Mouse (Mus musculus) heart, adult 2 months (tissue): Measurements from ENCODE around the gene Psme3. TPM values are rescaled to one million over a fixed set of nuclear protein-coding genes. Genes with fewer than 3 reads are reported as not detected.

Experiments used
- DNase-seq, 2 experiments: peaks; one replicate each; pipeline ENCODE4 v3.0.0; 2021
- H3K27ac ChIP-seq: fragments of 200-600 bp; 2 replicates; pipeline ENCODE4 v1.8.1; 2022
- H3K27me3 ChIP-seq: fragments of 200-500 bp; 2 replicates; pipeline ENCODE4 v1.6.1; 2012; ENCODE audit warnings: mild to moderate bottlenecking, low read length, inconsistent platforms, mixed read lengths; ENCODE audit not compliant: control insufficient read depth, insufficient read depth
- H3K36me3 ChIP-seq: fragments of 200-500 bp; 2 replicates; pipeline ENCODE4 v1.6.1; 2012; ENCODE audit warnings: low read length, inconsistent platforms; ENCODE audit not compliant: control insufficient read depth, insufficient read depth
- H3K4me1 ChIP-seq: fragments of 200-500 bp; 2 replicates; pipeline ENCODE4 v1.6.1; 2011; ENCODE audit warnings: low read length; ENCODE audit not compliant: control insufficient read depth, insufficient read depth
- H3K4me3 ChIP-seq: fragments of 200-600 bp; 2 replicates; pipeline ENCODE4 v1.8.1; 2022
- H3K79me2 ChIP-seq: fragments of 200-500 bp; replicated peaks from 2 replicates; pipeline ENCODE4 v1.6.1; 2012; ENCODE audit warnings: mild to moderate bottlenecking, inconsistent platforms, low read length, moderate library complexity, mixed read lengths; ENCODE audit not compliant: control insufficient read depth, insufficient read depth
- H3K9ac ChIP-seq: fragments of 200-500 bp; 2 replicates; pipeline ENCODE4 v1.6.1; 2012; ENCODE audit warnings: low read depth, mild to moderate bottlenecking, control low read depth, inconsistent platforms, low read length, mixed read lengths
- CTCF ChIP-seq: fragments of 200-600 bp; IDR thresholded peaks from 2 replicates; pipeline ENCODE4 v1.8.1; 2022; ENCODE audit warnings: antibody characterized with exemption, mild to moderate bottlenecking, moderate library complexity
- EP300 ChIP-seq: fragments of 200-500 bp; IDR thresholded peaks from 2 replicates; pipeline ENCODE4 v1.6.1; 2011; ENCODE audit warnings: low read depth, low read length, control low read depth; ENCODE audit not compliant: insufficient read depth
- POLR2A ChIP-seq: fragments of 200-500 bp; IDR thresholded peaks from 2 replicates; pipeline ENCODE4 v1.6.1; 2011; ENCODE audit warnings: mild to moderate bottlenecking, low read depth, low read length, control low read depth; ENCODE audit not compliant: insufficient read depth
- WGBS: fragments of 180-500 bp; shearing (Covaris S2); methylation state at CpG from one replicate; pipeline ENCODE4 v1.1.7; 2018; 5-methylcytosine and 5-hydroxymethylcytosine counted together
- intact Hi-C: fragments of 180-260 bp; cut with DNase I; formaldehyde crosslinking; loops from one replicate; pipeline ENCODE4 v1.15.1; 2025
- microRNA-seq, 2 experiments: library from miRNA; unstranded; fragments of <30 nt; microRNA quantifications; one replicate each; pipeline ENCODE4 v1.2.0; 2021
- polyA plus RNA-seq: library from polyadenylated mRNA; depleted of rRNA; stranded (reverse); fragments of >200 nt; gene quantifications from 2 replicates; pipeline ENCODE4 v1.2.3, GENCODE M21; 2012; rRNA removed
- total RNA-seq, 2 experiments: library from RNA; stranded (reverse); gene quantifications; 2 replicates each; pipeline ENCODE4 v1.2.3; 2021

Gene Psme3
- total and polyA plus RNA-seq, 3 experiments = 55.5 to 112 (median 81.9) TPM

DNA sequence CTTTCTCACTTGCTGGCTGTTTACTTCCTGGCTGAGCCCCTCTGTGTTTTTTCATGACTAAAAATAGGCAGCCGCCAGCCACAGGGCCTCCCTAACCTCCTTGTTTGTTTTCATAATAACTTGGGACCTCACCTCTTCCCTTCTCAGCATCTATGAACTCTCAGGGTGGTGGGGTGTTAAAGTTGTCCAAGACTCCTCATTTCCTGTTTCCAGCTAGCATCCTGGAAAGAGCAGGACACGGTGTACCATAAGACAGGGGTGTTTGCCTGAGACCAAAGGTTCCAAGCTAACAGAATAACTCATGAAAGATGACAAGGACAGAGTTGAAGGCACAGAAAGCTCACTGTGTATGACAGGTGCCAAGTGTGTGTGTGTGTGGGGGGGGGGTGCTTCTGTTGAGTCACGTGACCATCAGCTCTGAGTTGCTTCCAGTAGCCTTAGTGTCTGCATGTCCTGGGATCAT is 44.7 kb downstream of the Psme3 start:
- no peaks in the 10 kb centered on the region for H3K79me2 ChIP-seq
- no peaks in the 10 kb centered on the region for H3K36me3 ChIP-seq
- peaks cover 11% of the 10 kb centered on the region for H3K4me1 ChIP-seq
- DNase-seq = peak in 1 of 2 experiments; percentile 23
- 21% methylated on average over 3 of the region's 3 CpGs for WGBS
- no peaks in the 10 kb centered on the region for H3K27me3 ChIP-seq
- intact Hi-C loops = loop anchor here (1.0 kb wide), 1 partner anchor 30 kb away; the partner anchor contains the start of gene Aoc3
- H3K9ac ChIP-seq = no peak overlapping the region
- H3K27ac ChIP-seq = peak overlapping the region; percentile 75
- TF ChIP-seq EP300 (0 out of 2 replicates have a peak, but pooled peaks have one; percentile 21), CTCF (no peak), POLR2A (no peak)
- H3K4me3 ChIP-seq = no peak overlapping the region

DNA sequence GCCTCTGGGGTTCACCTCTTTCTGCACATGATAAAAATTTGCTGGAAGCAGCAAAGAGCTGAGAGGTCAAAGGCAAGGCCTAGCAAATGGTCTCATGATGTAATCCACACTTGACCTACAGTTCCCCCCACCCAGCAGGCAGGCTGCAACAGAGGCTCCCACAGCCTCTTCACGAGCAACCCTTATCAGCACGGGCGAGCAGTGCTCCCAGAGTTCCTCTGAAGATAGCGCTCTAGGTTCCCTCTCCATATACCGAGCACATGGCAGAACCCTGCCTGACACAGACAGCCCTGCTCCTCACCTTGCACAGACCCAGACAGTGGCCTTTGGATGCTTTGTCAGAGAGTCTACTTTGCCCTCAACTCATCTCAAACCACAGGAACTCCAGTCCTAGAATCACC is 48.5 kb downstream of the Psme3 start:
- no peaks in the 10 kb centered on the region for H3K27me3 ChIP-seq
- 51% methylated on average over 5 of the region's 5 CpGs for WGBS
- H3K27ac ChIP-seq = no peak overlapping the region
- TF ChIP-seq POLR2A (no peak), EP300 (no peak), CTCF (no peak)
- no peaks in the 10 kb centered on the region for H3K79me2 ChIP-seq
- DNase-seq = no peak
- no peaks in the 10 kb centered on the region for H3K36me3 ChIP-seq
- peaks cover 9% of the 10 kb centered on the region for H3K4me1 ChIP-seq
- intact Hi-C loops = no loop called here
- H3K9ac ChIP-seq = no peak overlapping the region
- H3K4me3 ChIP-seq = no peak overlapping the region

DNA sequence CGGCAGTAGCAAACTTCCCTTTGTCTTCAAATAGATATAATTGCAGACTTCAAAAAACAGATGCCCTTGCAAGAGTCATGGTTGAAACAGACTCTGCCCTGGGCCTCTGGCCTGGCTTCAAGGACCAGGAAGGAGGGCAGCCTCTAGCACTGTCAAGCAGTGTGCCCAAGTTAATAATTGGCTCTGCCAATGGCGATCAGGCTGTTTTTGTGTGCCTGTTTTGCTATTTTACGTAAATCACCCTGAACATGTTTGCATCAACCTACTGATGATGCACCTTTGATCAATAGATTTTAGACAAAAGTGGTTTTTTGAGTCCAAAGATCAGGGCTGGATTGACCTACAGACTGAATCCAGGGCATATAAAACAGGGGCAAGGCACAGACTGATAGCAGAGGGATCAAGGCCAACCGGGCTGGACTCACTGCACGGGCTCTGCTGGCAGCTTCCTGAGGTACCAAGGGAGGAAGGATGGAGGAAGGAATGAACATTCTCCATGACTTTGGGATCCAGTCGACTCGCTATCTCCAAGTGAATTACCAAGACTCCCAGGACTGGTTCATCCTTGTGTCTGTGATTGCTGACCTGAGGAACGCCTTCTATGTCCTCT is 51.4 kb downstream of the Psme3 start, which contains the start of gene G6pc:
TSS of gene G6pc (plus strand) at position 236 of the 610 bp plus-strand sequence.
- no peak within 1 kb of the TSS for H3K4me3 ChIP-seq
- no peak for DNase-seq
- no peak within 1 kb of the TSS for H3K9ac ChIP-seq
- H3K27ac ChIP-seq = no peak within 1 kb of the TSS
- TF ChIP-seq CTCF (no peak), POLR2A (no peak), EP300 (no peak)
- no peaks in the 10 kb centered on the region for H3K27me3 ChIP-seq
- no peaks in the 10 kb centered on the region for H3K79me2 ChIP-seq
- WGBS = 78% methylated on average over 8 of the region's 8 CpGs
- no peaks in the 10 kb centered on the region for H3K4me1 ChIP-seq
- intact Hi-C loops = no loop called here
- H3K36me3 ChIP-seq = no peaks in the 10 kb centered on the region

DNA sequence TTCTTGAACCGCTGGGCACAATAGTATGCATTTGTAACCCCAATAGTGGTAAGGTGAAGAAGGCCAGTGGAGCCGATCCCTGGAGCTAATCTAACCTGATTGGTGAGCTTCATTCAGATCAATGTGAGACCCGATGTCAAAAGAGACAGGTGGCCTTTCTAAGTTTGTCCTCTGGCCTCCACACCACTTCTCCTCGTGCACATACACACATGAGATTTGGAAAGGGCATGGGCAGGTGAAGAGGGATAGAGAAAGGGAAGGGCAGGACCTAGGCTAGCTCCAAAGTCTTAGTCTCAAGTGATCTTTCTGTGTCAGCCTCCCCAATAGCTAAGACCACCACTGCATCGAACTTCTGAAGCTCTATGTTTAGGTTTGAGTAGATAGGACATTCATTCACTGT is 54.1 kb downstream of the Psme3 start:
- TF ChIP-seq EP300 (no peak), POLR2A (no peak), CTCF (no peak)
- no peak overlapping the region for H3K4me3 ChIP-seq
- DNase-seq = no peak
- 77% methylated on average over 5 of the region's 5 CpGs for WGBS
- H3K4me1 ChIP-seq = no peaks in the 10 kb centered on the region
- no peaks in the 10 kb centered on the region for H3K79me2 ChIP-seq
- no peak overlapping the region for H3K9ac ChIP-seq
- H3K27me3 ChIP-seq = no peaks in the 10 kb centered on the region
- intact Hi-C loops = no loop called here
- no peak overlapping the region for H3K27ac ChIP-seq
- H3K36me3 ChIP-seq = no peaks in the 10 kb centered on the region

Small RNA genes within 50 kb of the gene (microRNA-seq; reads per million reads assigned to microRNA genes)
- gene Gm25593 = 0 reads per million in 2 experiments

Other genes starting within 250 kb of the Psme3 start
Only the 30 nearest of the 31 such genes appear.
- gene Hsd17b1, start 237.8 kb upstream of the Psme3 start, total RNA-seq = under 1 TPM; 0.47 to 0.70 TPM
- 0.32 and 0.55 TPM in 2 replicates for gene Hsd17b1, start 237.8 kb upstream of the Psme3 start, polyA plus RNA-seq
- gene Coasy, start 233.6 kb upstream of the Psme3 start, total RNA-seq = 10 to 100 TPM; 15.8 to 17.5 TPM
- gene Coasy, start 233.6 kb upstream of the Psme3 start, polyA plus RNA-seq = 22.1 and 24.6 TPM in 2 replicates
- gene Mlx, start 228.9 kb upstream of the Psme3 start, total RNA-seq = 10 to 100 TPM; 18.1 to 21.3 TPM
- gene Mlx, start 228.9 kb upstream of the Psme3 start, polyA plus RNA-seq = 23.0 and 45.2 TPM in 2 replicates
- 1 to 10 TPM; 1.6 to 2.7 TPM for gene Psmc3ip, start 220.8 kb upstream of the Psme3 start, total RNA-seq
- gene Psmc3ip, start 220.8 kb upstream of the Psme3 start, polyA plus RNA-seq = 1.1 and 1.3 TPM in 2 replicates
- 10 to 100 TPM; 28.5 to 31.0 TPM for gene Retreg3, start 196.3 kb upstream of the Psme3 start, total RNA-seq
- 31.8 and 53.1 TPM in 2 replicates for gene Retreg3, start 196.3 kb upstream of the Psme3 start, polyA plus RNA-seq
- 10 to 100 TPM; 22.7 to 23.6 TPM for gene Tubg1, start 196.3 kb upstream of the Psme3 start, total RNA-seq
- gene Tubg1, start 196.3 kb upstream of the Psme3 start, polyA plus RNA-seq = 14.2 and 17.2 TPM in 2 replicates
- gene Tubg2, start 160.3 kb upstream of the Psme3 start, total RNA-seq = 1 to 10 TPM; 3.5 TPM
- gene Tubg2, start 160.3 kb upstream of the Psme3 start, polyA plus RNA-seq = 2.1 and 2.9 TPM in 2 replicates
- 1 to 10 TPM; 1.3 to 1.5 TPM for gene Cntnap1, start 145.7 kb upstream of the Psme3 start, total RNA-seq
- 3.1 and 4.0 TPM in 2 replicates for gene Cntnap1, start 145.7 kb upstream of the Psme3 start, polyA plus RNA-seq
- 10 to 100 TPM; 14.3 to 28.1 TPM for gene Plekhh3, start 144.9 kb upstream of the Psme3 start, total RNA-seq
- gene Plekhh3, start 144.9 kb upstream of the Psme3 start, polyA plus RNA-seq = 24.4 and 26.7 TPM in 2 replicates
- gene Ccr10, start 140.8 kb upstream of the Psme3 start, total RNA-seq = not detected
- gene Ccr10, start 140.8 kb upstream of the Psme3 start, polyA plus RNA-seq = 0.14 TPM in 1 of 2 replicates, not detected in the other
- gene Ezh1, start 89.8 kb upstream of the Psme3 start, total RNA-seq = 10 to 100 TPM; 29.8 to 31.4 TPM
- gene Ezh1, start 89.8 kb upstream of the Psme3 start, polyA plus RNA-seq = 26.1 and 34.1 TPM in 2 replicates
- 10 to 100 TPM; 89.1 to 90.3 TPM for gene Ramp2, start 70.2 kb upstream of the Psme3 start, total RNA-seq
- 130 and 172 TPM in 2 replicates for gene Ramp2, start 70.2 kb upstream of the Psme3 start, polyA plus RNA-seq
- gene Vps25, start 62.5 kb upstream of the Psme3 start, total RNA-seq = 10 to 100 TPM; 82.5 to 90.1 TPM
- 83.2 and 96.8 TPM in 2 replicates for gene Vps25, start 62.5 kb upstream of the Psme3 start, polyA plus RNA-seq
- gene Wnk4, start 55.6 kb upstream of the Psme3 start, total RNA-seq = 10 to 100 TPM in 1 of 2 experiments, 1 to 10 TPM in 1; 9.2 to 12.6 TPM
- 12.1 and 13.9 TPM in 2 replicates for gene Wnk4, start 55.6 kb upstream of the Psme3 start, polyA plus RNA-seq
- gene Cntd1, start 37.2 kb upstream of the Psme3 start, total RNA-seq = under 1 TPM; 0.23 to 0.36 TPM
- 0.06 and 0.12 TPM in 2 replicates for gene Cntd1, start 37.2 kb upstream of the Psme3 start, polyA plus RNA-seq
- gene Coa3, start 37.1 kb upstream of the Psme3 start, total RNA-seq = 100 to 1,000 TPM in 1 of 2 experiments, 10 to 100 TPM in 1; 88.4 to 101 TPM
- 153 and 302 TPM in 2 replicates for gene Coa3, start 37.1 kb upstream of the Psme3 start, polyA plus RNA-seq
- gene Becn1, start 13.9 kb upstream of the Psme3 start, total RNA-seq = 10 to 100 TPM; 86.3 to 86.5 TPM
- 36.1 and 43.7 TPM in 2 replicates for gene Becn1, start 13.9 kb upstream of the Psme3 start, polyA plus RNA-seq
- gene Aoc2, start 8.8 kb downstream of the Psme3 start, total RNA-seq = 1 to 10 TPM; 1.6 to 2.2 TPM
- 1.9 and 2.3 TPM in 2 replicates for gene Aoc2, start 8.8 kb downstream of the Psme3 start, polyA plus RNA-seq
- gene Aoc3, start 14.4 kb downstream of the Psme3 start, total RNA-seq = 10 to 100 TPM; 11.5 to 13.3 TPM
- gene Aoc3, start 14.4 kb downstream of the Psme3 start, polyA plus RNA-seq = 21.8 and 22.0 TPM in 2 replicates
- gene G6pc, start 51.3 kb downstream of the Psme3 start, total RNA-seq = not detected
- 0.15 TPM in 1 of 2 replicates, not detected in the other for gene G6pc, start 51.3 kb downstream of the Psme3 start, polyA plus RNA-seq
- 10 to 100 TPM; 19.5 to 23.4 TPM for gene Aarsd1, start 101.4 kb downstream of the Psme3 start, total RNA-seq
- gene Aarsd1, start 101.4 kb downstream of the Psme3 start, polyA plus RNA-seq = 23.0 and 28.0 TPM in 2 replicates
- 10 to 100 TPM in 1 of 2 experiments, 1 to 10 TPM in 1; 5.1 to 10.2 TPM for gene Gm27029, start 108.6 kb downstream of the Psme3 start, total RNA-seq
- 1.3 and 2.4 TPM in 2 replicates for gene Gm27029, start 108.6 kb downstream of the Psme3 start, polyA plus RNA-seq
- gene Rundc1, start 108.9 kb downstream of the Psme3 start, total RNA-seq = 10 to 100 TPM; 10.1 to 12.1 TPM
- gene Rundc1, start 108.9 kb downstream of the Psme3 start, polyA plus RNA-seq = 12.0 and 14.7 TPM in 2 replicates
- 10 to 100 TPM; 50.6 to 58.3 TPM for gene Ptges3l, start 109.1 kb downstream of the Psme3 start, total RNA-seq
- gene Ptges3l, start 109.1 kb downstream of the Psme3 start, polyA plus RNA-seq = 56.8 and 81.6 TPM in 2 replicates
- gene Rpl27, start 126.1 kb downstream of the Psme3 start, total RNA-seq = 10 to 100 TPM; 38.3 to 48.4 TPM
- gene Rpl27, start 126.1 kb downstream of the Psme3 start, polyA plus RNA-seq = 234 and 242 TPM in 2 replicates
- 10 to 100 TPM; 11.5 to 12.6 TPM for gene Ifi35, start 132.2 kb downstream of the Psme3 start, total RNA-seq
- gene Ifi35, start 132.2 kb downstream of the Psme3 start, polyA plus RNA-seq = 25.5 and 29.4 TPM in 2 replicates
- gene Rnd2, start 148.8 kb downstream of the Psme3 start, total RNA-seq = 1 to 10 TPM; 6.5 to 8.0 TPM
- gene Rnd2, start 148.8 kb downstream of the Psme3 start, polyA plus RNA-seq = 5.8 and 9.8 TPM in 2 replicates
- gene Vat1, start 150.0 kb downstream of the Psme3 start, total RNA-seq = 10 to 100 TPM; 20.4 to 21.4 TPM
- gene Vat1, start 150.0 kb downstream of the Psme3 start, polyA plus RNA-seq = 29.6 and 35.0 TPM in 2 replicates
- gene Brca1, start 235.7 kb downstream of the Psme3 start, total RNA-seq = under 1 TPM; 0.18 to 0.63 TPM
- 0.06 and 0.20 TPM in 2 replicates for gene Brca1, start 235.7 kb downstream of the Psme3 start, polyA plus RNA-seq
- 10 to 100 TPM; 86.2 to 98.9 TPM for gene Nbr1, start 235.9 kb downstream of the Psme3 start, total RNA-seq
- 77.3 and 99.6 TPM in 2 replicates for gene Nbr1, start 235.9 kb downstream of the Psme3 start, polyA plus RNA-seq